Mouse (Mus musculus): ENCODE measurements around the gene Spata5.
"Not testable (repeated sequence)": the region's sequence is repeated elsewhere in the genome, so short reads cannot be mapped to it uniquely, and the experiment has no call there.

Spata5 gene

GRCm38 (mm10) chr3:37510055-37511032, 90.6 kb downstream of the Spata5 start:
- DNase-seq (ENCODE audit: inconsistent ontology term), result no peak

- no peak for DNase-seq (ENCODE audit: inconsistent ontology term)
Measured at GRCm38 (mm10) chr3:37515485-37515884, 95.8 kb downstream of the Spata5 start.

GRCm38 (mm10) chr3:37516379-37516778, 96.7 kb downstream of the Spata5 start:
- DNase-seq (ENCODE audit: inconsistent ontology term), result no peak

GRCm38 (mm10) chr3:37518611-37519010, 98.9 kb downstream of the Spata5 start:
- no peak for DNase-seq (ENCODE audit: inconsistent ontology term)

GRCm38 (mm10) chr3:37520334-37521023, 100.8 kb downstream of the Spata5 start:
- no peak for DNase-seq (ENCODE audit: inconsistent ontology term)

GRCm38 (mm10) chr3:37532079-37532478, 112.4 kb downstream of the Spata5 start:
- DNase-seq (ENCODE audit: inconsistent ontology term), result no peak

GRCm38 (mm10) chr3:37540701-37541100, 121.0 kb downstream of the Spata5 start:
- not testable (repeated sequence) for DNase-seq (ENCODE audit: inconsistent ontology term)

GRCm38 (mm10) chr3:37546351-37546750, 126.7 kb downstream of the Spata5 start:
- DNase-seq (ENCODE audit: inconsistent ontology term), result no peak

GRCm38 (mm10) chr3:37550190-37550589, 130.5 kb downstream of the Spata5 start:
- DNase-seq (ENCODE audit: inconsistent ontology term), result no peak

- no peak for DNase-seq (ENCODE audit: inconsistent ontology term)
Measured at GRCm38 (mm10) chr3:37550594-37550993, 130.9 kb downstream of the Spata5 start.

GRCm38 (mm10) chr3:37551486-37551885, 131.8 kb downstream of the Spata5 start:
- DNase-seq (ENCODE audit: inconsistent ontology term), result no peak

GRCm38 (mm10) chr3:37552244-37552643, 132.5 kb downstream of the Spata5 start:
- DNase-seq (ENCODE audit: inconsistent ontology term), result no peak

- DNase-seq (ENCODE audit: inconsistent ontology term), result no peak
Measured at GRCm38 (mm10) chr3:37553371-37554033, 133.8 kb downstream of the Spata5 start.

- DNase-seq (ENCODE audit: inconsistent ontology term), result no peak
Measured at GRCm38 (mm10) chr3:37556412-37557113, 136.9 kb downstream of the Spata5 start.

- no peak for DNase-seq (ENCODE audit: inconsistent ontology term)
Measured at GRCm38 (mm10) chr3:37557741-37558479, 138.2 kb downstream of the Spata5 start.

- DNase-seq (ENCODE audit: inconsistent ontology term), result no peak
Measured at GRCm38 (mm10) chr3:37559339-37559738, 139.6 kb downstream of the Spata5 start.

GRCm38 (mm10) chr3:37561466-37561865, 141.8 kb downstream of the Spata5 start:
- no peak for DNase-seq (ENCODE audit: inconsistent ontology term)

GRCm38 (mm10) chr3:37566097-37566496, 146.4 kb downstream of the Spata5 start:
- no peak for DNase-seq (ENCODE audit: inconsistent ontology term)

- DNase-seq (ENCODE audit: inconsistent ontology term), result no peak
Measured at GRCm38 (mm10) chr3:37567505-37567904, 147.8 kb downstream of the Spata5 start.

GRCm38 (mm10) chr3:37568780-37569179, 149.1 kb downstream of the Spata5 start:
- DNase-seq (ENCODE audit: inconsistent ontology term), result no peak

All from Muller cell, postnatal 12 days (primary cell).